Mouse (Mus musculus) frontal cortex, adult (tissue): ENCODE results near the gene Krtap3-2.
"Not testable (repeated sequence)": the region's sequence is repeated elsewhere in the genome, so short reads cannot be mapped to it uniquely, and the experiment has no call there.

Experiments
- ATAC-seq: cut with Nextera tagmentation; 2 replicates; pipeline ENCODE4 v1.9.2; 2017; ENCODE audit warnings: mild to moderate bottlenecking, moderate library complexity, mixed read lengths; ENCODE audit not compliant: low TSS enrichment

The Krtap3-2 gene

DNA sequence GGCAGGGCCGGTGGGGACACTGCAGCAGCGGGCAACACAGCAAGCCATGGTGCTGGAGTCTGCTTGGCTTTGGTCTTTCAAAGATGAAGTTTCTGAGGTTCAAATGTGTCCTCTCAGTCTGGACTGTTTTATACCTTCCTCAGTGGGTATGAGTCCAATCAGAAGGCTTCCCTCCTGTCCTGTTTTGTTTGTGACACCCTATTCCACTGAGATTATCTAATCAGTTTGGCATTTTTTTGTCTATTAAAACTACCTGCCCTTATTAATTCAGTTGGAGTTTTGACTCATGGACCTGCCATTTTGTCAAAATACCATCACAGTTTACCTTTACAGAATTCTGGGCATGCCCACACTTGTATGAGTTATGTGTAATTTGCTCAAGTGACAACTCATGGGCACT lies at the start of gene Krtap3-2:
Krtap3-2 (minus strand) TSS at position 101 of the 400 bp plus-strand sequence.
- no peak for ATAC-seq

DNA sequence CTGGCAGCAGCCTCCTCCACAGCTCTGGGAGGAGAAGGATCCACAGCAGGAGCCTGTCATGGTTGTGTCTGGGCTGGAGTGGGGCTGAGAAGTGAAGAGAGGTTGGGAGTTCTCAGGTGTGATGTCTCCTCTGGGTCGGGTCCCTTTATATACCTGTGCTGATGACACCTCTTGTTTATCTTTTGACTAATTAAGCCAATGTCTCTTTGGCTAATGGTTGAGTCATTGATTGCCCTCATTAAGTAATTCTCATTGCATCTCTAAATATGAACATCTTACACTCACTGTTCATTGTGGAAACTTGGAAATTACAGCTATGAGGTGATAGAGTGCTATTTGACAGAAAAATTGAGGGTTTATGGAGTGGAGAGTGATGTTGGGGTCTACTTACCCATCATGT lies 46.6 kb upstream of the Krtap3-2 start, which contains the start of gene Gm11938:
Gm11938 (minus strand) TSS at position 101 of the 400 bp plus-strand sequence.
- ATAC-seq, result not testable (repeated sequence)

GRCm38 (mm10) chr11:99597742-99598141 lies 41.1 kb upstream of the Krtap3-2 start, which contains the start of gene Krtap9-3:
Gene Krtap9-3 (minus strand): TSS chr11:99598105.
- ATAC-seq, result not testable (repeated sequence)

GRCm38 (mm10) chr11:99590981-99591380 lies 34.3 kb upstream of the Krtap3-2 start, which contains the start of gene Krtap1-3:
Gene Krtap1-3 (minus strand): TSS chr11:99591339.
- ATAC-seq, result no peak

- no peak for ATAC-seq
Observed at GRCm38 (mm10) chr11:99585096-99585495, 28.4 kb upstream of the Krtap3-2 start.

DNA sequence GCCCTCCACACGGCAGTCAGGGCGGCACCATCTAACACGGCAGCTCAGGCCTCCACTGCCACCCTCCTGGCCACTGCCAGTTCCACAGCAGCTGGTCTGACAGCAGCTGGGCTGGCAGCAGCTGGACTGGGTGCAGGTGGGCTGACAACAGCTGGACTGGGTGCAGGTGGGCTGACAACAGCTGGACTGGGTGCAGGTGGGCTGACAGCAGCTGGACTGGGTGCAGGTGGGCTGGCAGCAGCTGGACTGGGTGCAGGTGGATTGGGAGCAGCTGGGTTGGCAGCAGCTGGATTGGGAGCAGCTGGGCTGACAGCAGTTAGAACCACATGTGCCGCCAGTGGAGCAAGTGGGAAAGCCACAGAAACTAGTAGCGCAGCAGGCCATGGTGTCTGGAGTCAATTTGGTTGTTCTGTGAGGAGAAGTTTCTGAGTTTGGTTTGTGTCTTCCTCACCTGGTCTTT lies 26.6 kb upstream of the Krtap3-2 start, which contains the start of gene Krtap1-4:
Krtap1-4 (minus strand) TSS at position 410 of the 460 bp plus-strand sequence.
- no peak for ATAC-seq

- peak; percentile 52; the same call in 1 of the 2 replicates for ATAC-seq
Observed at GRCm38 (mm10) chr11:99581564-99581963, 24.9 kb upstream of the Krtap3-2 start.

DNA sequence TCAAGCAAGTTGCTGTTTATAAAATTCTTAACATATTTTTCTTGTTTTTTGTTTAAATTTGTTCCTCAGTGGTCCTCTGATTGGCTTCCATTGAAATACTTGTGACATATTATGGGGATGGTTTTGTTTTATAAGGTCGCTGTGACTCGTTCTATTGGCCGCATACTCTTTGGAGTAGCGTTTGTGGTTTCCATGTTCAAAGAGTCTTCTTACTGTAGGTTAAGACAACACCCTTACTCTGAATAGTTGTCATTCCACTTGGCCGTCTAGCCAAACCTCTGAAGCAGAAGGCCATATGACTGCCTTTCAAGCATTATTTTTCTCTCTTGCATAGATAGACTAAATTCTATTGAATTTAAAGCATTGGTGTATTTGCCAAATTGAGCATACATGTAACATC lies 24.4 kb upstream of the Krtap3-2 start:
- no peak for ATAC-seq

DNA sequence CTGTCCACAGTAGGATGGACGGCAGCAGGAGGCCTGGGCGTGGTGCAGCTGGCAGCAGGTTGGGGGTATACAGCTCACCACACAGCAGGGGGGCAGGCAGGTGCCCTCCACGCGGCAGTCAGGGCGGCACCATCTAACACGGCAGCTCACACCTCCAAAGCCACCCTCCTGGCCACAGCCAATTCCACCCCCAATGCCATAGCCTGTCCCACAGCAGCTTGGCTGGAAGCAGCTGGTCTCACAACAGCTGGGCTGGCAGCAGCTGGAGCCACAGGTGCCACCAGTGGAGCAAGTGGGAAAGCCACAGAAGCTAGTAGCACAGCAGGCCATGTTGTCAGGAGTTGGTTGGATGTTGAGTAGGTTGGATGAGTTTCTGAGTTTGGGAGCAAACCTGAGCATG lies 24.0 kb upstream of the Krtap3-2 start, which contains the start of gene Krtap1-5:
Krtap1-5 (minus strand) TSS at position 381 of the 400 bp plus-strand sequence.
- ATAC-seq, result no peak

- ATAC-seq, result peak; percentile 70; the same call in 1 of the 2 replicates
Observed at GRCm38 (mm10) chr11:99574106-99574505, 17.5 kb upstream of the Krtap3-2 start.

GRCm38 (mm10) chr11:99573164-99573563 lies 16.5 kb upstream of the Krtap3-2 start:
- ATAC-seq, result peak; percentile 97

- ATAC-seq, result no peak
Observed at GRCm38 (mm10) chr11:99566530-99566929, 9.9 kb upstream of the Krtap3-2 start, which contains the start of gene Krtap3-1. Gene Krtap3-1 (minus strand): TSS chr11:99566630.

DNA sequence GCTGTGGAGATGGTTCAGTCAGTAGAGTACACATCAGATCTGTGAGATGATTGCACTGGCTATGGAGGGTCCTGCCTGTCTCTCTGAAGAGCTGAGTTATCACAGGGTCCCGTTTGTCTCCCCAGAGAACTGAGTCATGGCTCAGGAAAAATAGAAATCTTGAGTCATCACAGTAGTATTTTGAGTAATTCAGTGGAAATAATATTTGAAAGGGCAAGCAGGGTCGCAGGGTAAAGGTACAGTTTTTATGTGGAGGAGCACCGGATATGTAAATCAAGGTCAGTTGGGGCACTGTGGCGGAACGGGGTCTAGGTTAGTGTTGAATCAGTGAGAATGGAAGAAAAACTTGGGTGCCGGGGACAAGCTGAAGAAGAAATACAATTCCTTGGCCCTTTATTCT lies 5.9 kb upstream of the Krtap3-2 start:
- ATAC-seq, result no peak

- no peak for ATAC-seq
Observed at GRCm38 (mm10) chr11:99559366-99559765, 2.7 kb upstream of the Krtap3-2 start, which contains the start of gene Gm11939. Gene Gm11939 (minus strand): TSS chr11:99559466.

- peak; percentile 79; the same call in 1 of the 2 replicates for ATAC-seq
Observed at GRCm38 (mm10) chr11:99557976-99558745, 1.5 kb upstream of the Krtap3-2 start.

DNA sequence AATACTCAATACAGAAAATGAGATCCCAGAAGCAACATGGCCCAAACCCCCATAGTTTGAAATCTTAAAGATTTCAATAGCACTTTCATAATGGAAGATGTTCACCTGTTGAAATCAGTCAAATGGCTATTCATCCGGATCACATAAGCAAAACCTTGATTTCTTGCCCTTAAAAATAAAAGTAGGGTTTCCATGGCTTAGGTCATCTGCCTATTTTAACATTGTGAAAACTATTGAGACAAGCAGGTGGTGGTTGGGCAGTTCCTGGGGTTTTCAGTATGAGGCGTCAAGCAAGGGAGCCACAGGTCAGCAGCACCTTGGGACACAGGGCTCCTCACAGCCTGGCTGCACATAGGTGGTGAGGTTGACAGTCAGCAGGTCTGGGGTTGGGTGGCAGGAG lies 458 bp downstream of the Krtap3-2 start:
- ATAC-seq, result no peak

DNA sequence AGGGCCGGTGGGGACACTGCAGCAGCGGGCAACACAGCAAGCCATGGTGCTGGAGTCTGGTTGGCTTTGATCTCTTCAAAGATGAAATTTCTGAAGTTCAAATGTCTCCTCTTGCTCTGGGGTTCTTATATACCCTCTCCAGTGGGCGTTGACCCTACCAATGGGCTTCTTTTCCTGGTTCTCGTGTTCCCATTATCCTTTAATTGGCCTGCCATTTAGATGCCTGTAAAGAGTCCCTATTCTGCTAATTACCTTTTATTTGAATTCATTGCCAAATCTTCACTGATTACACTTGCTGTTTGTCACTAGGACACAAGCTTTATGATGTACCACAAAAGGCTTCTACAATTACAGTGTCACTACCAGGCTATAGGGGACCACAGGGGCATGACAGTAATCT lies 5.9 kb downstream of the Krtap3-2 start, which contains the start of gene Krtap3-3:
Krtap3-3 (minus strand) TSS at position 101 of the 400 bp plus-strand sequence.
- ATAC-seq, result no peak

- ATAC-seq, result no peak
Observed at GRCm38 (mm10) chr11:99547892-99548291, 8.8 kb downstream of the Krtap3-2 start.

GRCm38 (mm10) chr11:99539721-99540120 lies 16.9 kb downstream of the Krtap3-2 start:
- ATAC-seq, result no peak; the same call in 1 of the 2 replicates

GRCm38 (mm10) chr11:99521288-99521860 lies 35.3 kb downstream of the Krtap3-2 start, which contains the start of gene Krt39:
Gene Krt39 (minus strand): TSS chr11:99521338.
- no peak for ATAC-seq

DNA sequence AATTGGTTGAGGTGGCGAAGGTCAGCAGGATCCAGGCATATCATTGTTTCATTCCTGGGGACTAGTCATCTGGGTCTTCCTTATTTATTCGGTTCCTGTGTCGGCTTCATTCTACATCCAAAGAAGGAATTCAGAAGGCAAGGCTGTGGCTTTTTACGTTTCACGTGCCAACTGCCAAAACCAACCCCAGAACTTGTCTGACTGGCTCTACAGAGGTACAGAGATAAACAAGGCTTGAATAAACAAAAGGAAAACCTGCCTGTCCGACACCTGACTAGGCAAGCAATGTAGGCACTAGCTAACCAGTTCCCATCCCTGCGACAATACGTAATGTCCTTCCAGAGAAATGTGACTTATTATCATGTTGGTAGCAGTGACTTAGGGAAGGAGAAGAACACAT lies 42.6 kb downstream of the Krtap3-2 start:
- ATAC-seq, result no peak
